Mouse (Mus musculus): ENCODE results near the gene Vmn2r91. TPM values are rescaled to one million over a fixed set of nuclear protein-coding genes. Genes with fewer than 3 reads are reported as not detected.

Gene Vmn2r91
- not detected for total RNA-seq (2023)

DNA sequence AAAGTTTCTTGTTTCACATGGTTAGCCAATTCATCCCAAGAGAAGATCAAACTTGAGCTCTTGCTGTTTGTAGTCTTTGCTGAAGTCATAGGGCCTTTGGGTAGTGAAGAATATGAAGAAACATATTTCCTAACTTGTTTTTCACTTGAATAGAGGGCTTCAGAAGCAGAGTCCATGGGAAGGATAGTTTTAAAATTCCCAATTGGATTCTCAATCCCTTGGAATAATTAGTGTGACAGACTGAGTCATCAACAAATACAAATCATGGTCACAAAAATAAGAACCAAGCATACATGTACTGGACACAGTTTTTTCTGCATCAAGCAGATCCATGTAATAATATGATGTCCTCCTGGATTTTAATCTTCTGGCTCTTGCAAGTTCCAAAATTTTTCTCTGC is at the start of gene Vmn2r91:
TSS of gene Vmn2r91 (plus strand) at position 301 of the 400 bp plus-strand sequence.

GRCm38 (mm10) chr17:18049124-18049523 is 35.7 kb upstream of the Vmn2r91 start, which contains the start of gene Vmn2r124:
Gene Vmn2r124, plus strand, starts transcription at chr17:18049424.

DNA sequence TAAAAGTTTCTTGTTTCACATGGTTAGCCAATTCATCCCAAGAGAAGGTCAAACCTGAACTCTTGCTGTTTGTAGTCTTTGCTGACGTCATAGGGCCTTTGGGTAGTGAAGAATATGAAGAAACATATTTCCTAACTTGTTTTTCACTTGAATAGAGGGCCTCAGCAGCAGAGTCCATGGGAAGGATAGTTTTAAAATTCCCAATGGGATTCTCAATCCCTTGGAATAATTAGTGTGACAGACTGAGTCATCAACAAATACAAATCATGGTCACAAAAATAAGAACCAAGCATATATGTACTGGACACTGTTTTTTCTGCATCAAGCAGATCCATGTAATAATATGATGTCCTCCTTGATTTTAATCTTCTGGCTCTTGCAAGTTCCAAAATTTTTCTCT is 66.8 kb downstream of the Vmn2r91 start, which contains the start of gene Vmn2r92:
TSS of gene Vmn2r92 (plus strand) at position 301 of the 400 bp plus-strand sequence.

Other genes with a start within 250 kb of the Vmn2r91 start
- not detected for gene Has1, start 229.8 kb upstream of the Vmn2r91 start, total RNA-seq (2023)
- gene Fpr1, start 201.1 kb upstream of the Vmn2r91 start, total RNA-seq (2023): 10 to 100 TPM; 23.2 to 24.9 TPM
- 10 to 100 TPM; 56.8 to 65.9 TPM for gene Fpr2, start 197.2 kb upstream of the Vmn2r91 start, total RNA-seq (2023)
- gene Fpr3, start 197.2 kb upstream of the Vmn2r91 start, total RNA-seq (2023): not detected
- not detected for gene Fpr-rs4, start 63.3 kb upstream of the Vmn2r91 start, total RNA-seq (2023)
- not detected for gene Vmn2r124, start 35.6 kb upstream of the Vmn2r91 start, total RNA-seq (2023)
- gene Vmn2r92, start 66.9 kb downstream of the Vmn2r91 start, total RNA-seq (2023): not detected
- gene Vmn2r94, start 192.7 kb downstream of the Vmn2r91 start, total RNA-seq (2023): not detected
- gene Vmn2r93, start 213.1 kb downstream of the Vmn2r91 start, total RNA-seq (2023): not detected

Measured in monocyte, adult 59 days (primary cell).